Mouse (Mus musculus): ENCODE data around the gene Tac1. TPM values are rescaled to one million over a fixed set of nuclear protein-coding genes. Genes with fewer than 3 reads are reported as not detected.
"Not testable (repeated sequence)": the region's sequence is repeated elsewhere in the genome, so short reads cannot be mapped to it uniquely, and the experiment has no call there.

Gene Tac1
- polyA plus RNA-seq (2015; fragmentation: Nextera tagmentation; extraction: Ambion mirVana), result not detected in 2 replicates

GRCm38 (mm10) chr6:7554829-7555391 lies at the start of gene Tac1:
Gene Tac1, plus strand, starts transcription at chr6:7554879.
- Histone ChIP-seq H3K4me2 (no peak within 1 kb of the TSS), H3K27ac (replicated peaks) (no peak within 1 kb of the TSS), H3K4me3 (replicated peaks) (no peak within 1 kb of the TSS), H3K9ac (no peak within 1 kb of the TSS), H3K36me3 (replicated peaks) (no peaks in the 10 kb centered on the region), H3K4me1 (replicated peaks) (no peaks in the 10 kb centered on the region), H3K9me3 (replicated peaks) (no peaks in the 10 kb centered on the region), H3K27me3 (peaks cover 38% of the 10 kb centered on the region)
- whole genome bisulfite sequencing (ENCODE audit: insufficient replicate concordance), result 2% methylated on average over 37 of the region's 37 CpGs
- ATAC-seq (ENCODE audit: insufficient read depth), result no peak

- 45% methylated on average over 2 of the region's 2 CpGs for WGBS (ENCODE audit: insufficient replicate concordance)
- not testable (repeated sequence) for H3K9me3 ChIP-seq (replicated peaks); H3K27me3 ChIP-seq; H3K36me3 ChIP-seq (replicated peaks); H3K4me2 ChIP-seq; H3K9ac ChIP-seq; H3K4me3 ChIP-seq (replicated peaks); H3K27ac ChIP-seq (replicated peaks); ATAC-seq (ENCODE audit: insufficient read depth); H3K4me1 ChIP-seq (replicated peaks)
Measured at GRCm38 (mm10) chr6:7543511-7543910, 11.2 kb upstream of the Tac1 start.

- no peak for ATAC-seq (ENCODE audit: insufficient read depth)
- Histone ChIP-seq H3K9ac (no peak overlapping the region), H3K4me2 (no peak overlapping the region), H3K4me3 (replicated peaks) (no peak overlapping the region), H3K9me3 (replicated peaks) (no peaks in the 10 kb centered on the region), H3K27me3 (peaks cover 38% of the 10 kb centered on the region), H3K36me3 (replicated peaks) (no peaks in the 10 kb centered on the region), H3K27ac (replicated peaks) (no peak overlapping the region), H3K4me1 (replicated peaks) (no peaks in the 10 kb centered on the region)
- 4% methylated on average over 25 of the region's 25 CpGs for WGBS (ENCODE audit: insufficient replicate concordance)
Measured at GRCm38 (mm10) chr6:7555688-7556476, 1.2 kb downstream of the Tac1 start.

- Histone ChIP-seq H3K36me3 (replicated peaks) (no peaks in the 10 kb centered on the region), H3K4me2 (no peak overlapping the region), H3K9me3 (replicated peaks) (no peaks in the 10 kb centered on the region), H3K4me1 (replicated peaks) (no peaks in the 10 kb centered on the region), H3K27me3 (peaks cover 38% of the 10 kb centered on the region), H3K4me3 (replicated peaks) (no peak overlapping the region), H3K9ac (no peak overlapping the region), H3K27ac (replicated peaks) (no peak overlapping the region)
- ATAC-seq (ENCODE audit: insufficient read depth), result no peak
Measured at GRCm38 (mm10) chr6:7558164-7558563, 3.5 kb downstream of the Tac1 start.

GRCm38 (mm10) chr6:7562524-7562923 lies 7.8 kb downstream of the Tac1 start:
- no peaks in the 10 kb centered on the region for H3K27me3 ChIP-seq
- H3K4me2 ChIP-seq, result no peak overlapping the region
- 50% methylated on average over 6 of the region's 6 CpGs for WGBS (ENCODE audit: insufficient replicate concordance)
- no peak for ATAC-seq (ENCODE audit: insufficient read depth)
- no peaks in the 10 kb centered on the region for H3K4me1 ChIP-seq (replicated peaks)
- no peak overlapping the region for H3K27ac ChIP-seq (replicated peaks)
- no peaks in the 10 kb centered on the region for H3K9me3 ChIP-seq (replicated peaks)
- H3K4me3 ChIP-seq (replicated peaks), result no peak overlapping the region
- H3K36me3 ChIP-seq (replicated peaks), result no peaks in the 10 kb centered on the region
- no peak overlapping the region for H3K9ac ChIP-seq

GRCm38 (mm10) chr6:7564537-7564936 lies 9.9 kb downstream of the Tac1 start:
- Histone ChIP-seq H3K27me3 (no peaks in the 10 kb centered on the region), H3K4me3 (replicated peaks) (no peak overlapping the region), H3K27ac (replicated peaks) (no peak overlapping the region), H3K36me3 (replicated peaks) (no peaks in the 10 kb centered on the region), H3K9ac (no peak overlapping the region), H3K9me3 (replicated peaks) (no peaks in the 10 kb centered on the region), H3K4me1 (replicated peaks) (no peaks in the 10 kb centered on the region), H3K4me2 (no peak overlapping the region)
- 46% methylated on average over 3 of the region's 3 CpGs for whole genome bisulfite sequencing (ENCODE audit: insufficient replicate concordance)
- no peak for ATAC-seq (ENCODE audit: insufficient read depth)

GRCm38 (mm10) chr6:7571144-7571543 lies 16.5 kb downstream of the Tac1 start:
- Histone ChIP-seq H3K4me2 (no peak overlapping the region), H3K9ac (no peak overlapping the region), H3K4me1 (replicated peaks) (no peaks in the 10 kb centered on the region), H3K36me3 (replicated peaks) (no peaks in the 10 kb centered on the region), H3K9me3 (replicated peaks) (no peaks in the 10 kb centered on the region), H3K27ac (replicated peaks) (no peak overlapping the region), H3K4me3 (replicated peaks) (no peak overlapping the region), H3K27me3 (no peaks in the 10 kb centered on the region)
- no peak for ATAC-seq (ENCODE audit: insufficient read depth)
- WGBS (ENCODE audit: insufficient replicate concordance), result 25% methylated on average over 1 of the region's 1 CpGs

GRCm38 (mm10) chr6:7578031-7578430 lies 23.4 kb downstream of the Tac1 start:
- WGBS (ENCODE audit: insufficient replicate concordance), result 60% methylated on average over 1 of the region's 1 CpGs
- Histone ChIP-seq H3K4me1 (replicated peaks) (no peaks in the 10 kb centered on the region), H3K9ac (no peak overlapping the region), H3K27me3 (no peaks in the 10 kb centered on the region), H3K27ac (replicated peaks) (no peak overlapping the region), H3K36me3 (replicated peaks) (no peaks in the 10 kb centered on the region), H3K4me2 (no peak overlapping the region), H3K9me3 (replicated peaks) (no peaks in the 10 kb centered on the region), H3K4me3 (replicated peaks) (no peak overlapping the region)
- no peak for ATAC-seq (ENCODE audit: insufficient read depth)

- Histone ChIP-seq H3K36me3 (replicated peaks) (no peaks in the 10 kb centered on the region), H3K27me3 (no peaks in the 10 kb centered on the region), H3K9ac (no peak overlapping the region), H3K9me3 (replicated peaks) (no peaks in the 10 kb centered on the region), H3K4me1 (replicated peaks) (no peaks in the 10 kb centered on the region), H3K4me3 (replicated peaks) (no peak overlapping the region), H3K4me2 (no peak overlapping the region), H3K27ac (replicated peaks) (no peak overlapping the region)
- 73% methylated on average over 2 of the region's 2 CpGs for WGBS (ENCODE audit: insufficient replicate concordance)
- ATAC-seq (ENCODE audit: insufficient read depth), result no peak
Measured at GRCm38 (mm10) chr6:7594445-7594844, 39.8 kb downstream of the Tac1 start.

GRCm38 (mm10) chr6:7598416-7598815 lies 43.7 kb downstream of the Tac1 start:
- H3K4me1 ChIP-seq (replicated peaks), result no peaks in the 10 kb centered on the region
- ATAC-seq (ENCODE audit: insufficient read depth), result no peak
- WGBS (ENCODE audit: insufficient replicate concordance), result 57% methylated on average over 5 of the region's 5 CpGs
- H3K9me3 ChIP-seq (replicated peaks), result no peaks in the 10 kb centered on the region
- no peaks in the 10 kb centered on the region for H3K27me3 ChIP-seq
- H3K4me3 ChIP-seq (replicated peaks), result no peak overlapping the region
- no peaks in the 10 kb centered on the region for H3K36me3 ChIP-seq (replicated peaks)
- no peak overlapping the region for H3K9ac ChIP-seq
- no peak overlapping the region for H3K4me2 ChIP-seq
- no peak overlapping the region for H3K27ac ChIP-seq (replicated peaks)

GRCm38 (mm10) chr6:7600228-7600627 lies 45.5 kb downstream of the Tac1 start:
- H3K4me2 ChIP-seq, result no peak overlapping the region
- no peak overlapping the region for H3K27ac ChIP-seq (replicated peaks)
- no peak overlapping the region for H3K4me3 ChIP-seq (replicated peaks)
- no peaks in the 10 kb centered on the region for H3K36me3 ChIP-seq (replicated peaks)
- ATAC-seq (ENCODE audit: insufficient read depth), result no peak
- WGBS (ENCODE audit: insufficient replicate concordance), result 26% methylated on average over 2 of the region's 2 CpGs
- H3K27me3 ChIP-seq, result no peaks in the 10 kb centered on the region
- no peak overlapping the region for H3K9ac ChIP-seq
- no peaks in the 10 kb centered on the region for H3K4me1 ChIP-seq (replicated peaks)
- no peaks in the 10 kb centered on the region for H3K9me3 ChIP-seq (replicated peaks)

Measured in liver, embryonic 15.5 days (tissue).